Mouse (Mus musculus) midbrain, embryonic 16.5 days (tissue): Measurements from ENCODE around the gene Ythdf1. TPM values are rescaled to one million over a fixed set of nuclear protein-coding genes. Genes with fewer than 3 reads are reported as not detected.

Experiments used
- ATAC-seq: fragments of 200-750 bp; cut with Nextera tagmentation; 2 replicates; pipeline ENCODE4 v1.8.0; 2017; ENCODE audit warnings: moderate TSS enrichment
- H3K27ac ChIP-seq: fragments of 300-500 bp; sonication (generic); 2 replicates; pipeline ENCODE4 v1.5.1; 2014; ENCODE audit warnings: mild to moderate bottlenecking, low read length, mixed read lengths
- H3K27me3 ChIP-seq: fragments of 300-500 bp; sonication (generic); 2 replicates; pipeline ENCODE4 v1.6.1; 2014; ENCODE audit warnings: low read depth, low read length, mixed read lengths; ENCODE audit not compliant: control insufficient read depth, insufficient read depth
- H3K36me3 ChIP-seq: fragments of 300-500 bp; sonication (generic); 2 replicates; pipeline ENCODE4 v1.6.1; 2014; ENCODE audit warnings: mild to moderate bottlenecking, low read length, moderate library complexity, mixed read lengths; ENCODE audit not compliant: control insufficient read depth, insufficient read depth
- H3K4me1 ChIP-seq: fragments of 300-500 bp; sonication (generic); 2 replicates; pipeline ENCODE4 v1.6.1; 2014; ENCODE audit warnings: mild to moderate bottlenecking, low read length, mixed read lengths; ENCODE audit not compliant: control insufficient read depth, insufficient read depth
- H3K4me2 ChIP-seq: fragments of 300-500 bp; sonication (generic); 2 replicates; pipeline ENCODE4 v1.6.1; 2014; ENCODE audit warnings: mild to moderate bottlenecking, low read length, mixed read lengths
- H3K4me3 ChIP-seq: fragments of 300-500 bp; sonication (generic); 2 replicates; pipeline ENCODE4 v1.5.1; 2014; ENCODE audit warnings: low read depth, mild to moderate bottlenecking, low read length, moderate library complexity, mixed read lengths
- H3K9ac ChIP-seq: fragments of 300-500 bp; sonication (generic); 2 replicates; pipeline ENCODE4 v1.6.1; 2014; ENCODE audit warnings: low read depth, low read length, mixed read lengths
- H3K9me3 ChIP-seq: fragments of 300-500 bp; sonication (generic); replicated peaks from 2 replicates; pipeline ENCODE4 v1.6.1; 2014; ENCODE audit warnings: mild to moderate bottlenecking, low read length, mixed read lengths; ENCODE audit not compliant: control insufficient read depth, poor library complexity, severe bottlenecking
- WGBS: fragments of 180-500 bp; shearing (Covaris S2); extraction: QIAGEN DNeasy Blood & Tissue Kit; methylation state at CpG from one replicate; pipeline ENCODE4 v1.1.7; 2014; 5-methylcytosine and 5-hydroxymethylcytosine counted together
- microRNA-seq: library from miRNA; unstranded; fragments of <30 nt; microRNA quantifications from one replicate; pipeline ENCODE4, GENCODE M21; 2017
- polyA plus RNA-seq: library from polyadenylated mRNA; unstranded; fragments of >200 nt; fragmentation: Nextera tagmentation; extraction: Ambion mirVana; gene quantifications from 2 replicates; pipeline ENCODE4 v1.2.1, GENCODE M21; 2015

Ythdf1 gene
- polyA plus RNA-seq, 1 experiment from 2014 or later, result 38.8 TPM

DNA sequence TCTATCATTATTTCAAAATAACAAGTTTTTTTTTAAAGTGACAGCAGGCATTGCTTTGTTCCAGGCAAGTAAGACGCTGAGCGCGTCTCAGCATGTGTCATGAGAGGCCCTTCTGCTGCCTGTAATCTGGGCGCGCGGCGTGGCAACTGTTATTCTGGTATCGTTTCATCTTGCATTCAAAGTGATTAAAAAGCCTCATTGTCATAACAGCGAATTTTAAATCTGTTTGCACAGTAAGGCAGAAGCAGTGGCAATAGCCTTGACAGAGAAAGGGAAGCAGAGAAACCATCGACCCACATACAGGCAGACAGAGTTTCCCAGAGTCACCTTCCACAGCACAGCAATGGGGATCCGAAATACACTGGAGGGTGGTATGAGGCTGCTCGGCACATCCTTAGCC, 59.2 kb downstream of the Ythdf1 start:
- Histone ChIP-seq H3K27ac (peak overlapping the region; percentile 71), H3K9me3 (no peaks in the 10 kb centered on the region), H3K36me3 (no peaks in the 10 kb centered on the region), H3K9ac (peak overlapping the region; percentile 48), H3K27me3 (no peaks in the 10 kb centered on the region), H3K4me1 (peaks cover 14% of the 10 kb centered on the region), H3K4me3 (no peak overlapping the region), H3K4me2 (no peak overlapping the region)
- peak; percentile 44; the same call in 1 of the 2 replicates for ATAC-seq
- 36% methylated on average over 12 of the region's 12 CpGs for WGBS

DNA sequence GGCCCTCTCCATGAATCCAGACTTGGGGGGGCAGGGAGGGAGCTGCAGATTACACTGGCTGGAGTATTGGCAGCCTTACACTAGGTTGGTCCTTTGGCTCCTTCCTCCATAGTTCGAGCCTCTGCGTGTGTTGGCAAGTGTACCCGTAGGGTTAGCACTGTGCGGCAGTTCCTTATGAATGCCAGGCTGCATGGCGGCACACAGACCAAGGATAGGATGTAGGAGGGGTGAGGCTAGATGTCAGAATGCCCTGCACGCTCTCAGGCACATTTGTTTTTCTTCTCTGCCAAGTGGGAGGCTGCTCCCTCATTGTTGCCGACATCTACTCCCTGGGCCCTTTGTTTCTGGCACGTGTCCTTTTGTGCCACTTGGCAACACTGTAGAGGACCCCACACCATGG, 63.6 kb downstream of the Ythdf1 start:
- ATAC-seq, result peak; percentile 61
- 47% methylated on average over 8 of the region's 8 CpGs for WGBS
- Histone ChIP-seq H3K4me2 (no peak overlapping the region), H3K4me3 (no peak overlapping the region), H3K9me3 (no peaks in the 10 kb centered on the region), H3K9ac (no peak overlapping the region), H3K27me3 (no peaks in the 10 kb centered on the region; the same call in 1 of the 2 replicates), H3K4me1 (peaks cover 32% of the 10 kb centered on the region), H3K36me3 (no peaks in the 10 kb centered on the region), H3K27ac (no peak overlapping the region)

DNA sequence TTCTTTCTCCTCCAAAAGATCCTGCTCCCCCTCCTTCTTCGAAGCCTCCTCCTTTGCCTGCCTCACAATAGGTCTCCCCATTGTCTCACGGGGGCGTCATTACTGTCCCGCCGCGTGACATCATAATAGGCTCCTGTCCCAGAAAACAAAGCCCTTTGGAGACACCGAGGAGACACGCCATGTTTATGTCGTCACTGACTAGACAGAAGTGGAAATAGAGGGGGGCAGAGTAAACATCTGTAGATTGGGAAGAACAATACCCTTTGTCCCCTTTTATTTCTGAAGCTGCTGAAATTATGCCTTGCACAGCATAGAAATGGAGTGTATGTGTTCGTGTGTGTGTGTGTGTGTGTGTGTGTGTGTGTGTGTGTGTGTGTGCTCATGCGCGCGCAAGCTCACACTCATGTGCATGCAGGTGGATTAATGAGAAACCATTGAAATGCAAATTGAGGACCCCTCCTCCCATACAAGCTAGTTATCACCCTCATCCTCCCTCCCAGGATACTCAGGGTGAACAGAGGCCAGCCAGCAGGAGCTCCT, 65.7 kb downstream of the Ythdf1 start:
- WGBS, result 2% methylated on average over 13 of the region's 13 CpGs
- peak; percentile 49 for ATAC-seq
- Histone ChIP-seq H3K4me3 (peak overlapping the region; percentile 15), H3K9ac (peak overlapping the region; percentile 62), H3K36me3 (no peaks in the 10 kb centered on the region), H3K4me2 (peak overlapping the region; percentile 57), H3K27me3 (no peaks in the 10 kb centered on the region; the same call in 1 of the 2 replicates), H3K9me3 (no peaks in the 10 kb centered on the region), H3K4me1 (peaks cover 19% of the 10 kb centered on the region), H3K27ac (peak overlapping the region; percentile 89)

Small RNAs within 50 kb of the gene (microRNA-seq; reads per million reads assigned to microRNA genes)
- gene Mir124a-3, result 0.86 reads per million

Other genes starting within 250 kb of the Ythdf1 start
- gene Dido1, start 210.9 kb downstream of the Ythdf1 start, polyA plus RNA-seq, result 23.9 and 26.8 TPM in 2 replicates
- gene Gid8, start 210.8 kb downstream of the Ythdf1 start, polyA plus RNA-seq, result 55.1 and 57.1 TPM in 2 replicates
- 0.11 and 0.24 TPM in 2 replicates for gene Slc17a9, start 195.7 kb downstream of the Ythdf1 start, polyA plus RNA-seq
- 10.1 and 10.4 TPM in 2 replicates for gene Bhlhe23, start 144.0 kb downstream of the Ythdf1 start, polyA plus RNA-seq
- gene Birc7, start 8.1 kb upstream of the Ythdf1 start, polyA plus RNA-seq, result not detected in 2 replicates
- 66.7 and 82.7 TPM in 2 replicates for gene Nkain4, start 33.8 kb upstream of the Ythdf1 start, polyA plus RNA-seq
- 125 and 130 TPM in 2 replicates for gene Arfgap1, start 46.3 kb upstream of the Ythdf1 start, polyA plus RNA-seq
- 0.11 and 0.19 TPM in 2 replicates for gene Col20a1, start 65.6 kb upstream of the Ythdf1 start, polyA plus RNA-seq
- gene Chrna4, start 122.6 kb upstream of the Ythdf1 start, polyA plus RNA-seq, result 46.9 and 48.3 TPM in 2 replicates
- 50.2 and 50.8 TPM in 2 replicates for gene Kcnq2, start 214.4 kb upstream of the Ythdf1 start, polyA plus RNA-seq
- gene Eef1a2, start 236.1 kb upstream of the Ythdf1 start, polyA plus RNA-seq, result 10.0 and 11.0 TPM in 2 replicates